Mouse (Mus musculus): ENCODE results near the gene Lama2. TPM values are rescaled to one million over a fixed set of nuclear protein-coding genes. Genes with fewer than 3 reads are reported as not detected.

The Lama2 gene
- polyA plus RNA-seq, 2 experiments: 14.6 to 20.5 TPM

DNA sequence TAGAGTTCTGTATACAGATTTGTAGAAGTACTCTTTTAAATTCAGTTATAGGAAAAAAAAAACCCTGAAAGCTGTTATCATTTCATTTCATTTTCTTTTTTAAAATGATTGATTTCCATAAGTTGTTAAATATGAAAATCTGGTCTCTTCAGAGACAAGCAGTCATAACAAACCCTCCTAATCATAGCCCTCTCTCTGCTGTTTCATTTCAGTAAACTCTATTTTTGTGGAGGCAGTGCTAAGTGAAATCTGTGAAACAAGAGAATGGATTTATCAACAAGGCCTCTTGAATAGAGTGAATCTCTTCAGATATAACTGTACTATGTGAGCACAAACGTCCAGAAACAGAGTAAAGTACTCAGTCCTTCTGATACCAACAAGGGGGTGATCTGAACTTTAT is 577.7 kb downstream of the Lama2 start:
- no peaks in the 10 kb centered on the region for H3K9me3 ChIP-seq (ENCODE audit: control insufficient read depth, low read length)
- DNase-seq (ENCODE audit: low spot score) (no peak), ATAC-seq (ENCODE audit: low FRiP score, low read depth) (no peak)
- H3K9ac ChIP-seq (ENCODE audit: low read depth, low read length, severe bottlenecking): no peak overlapping the region
- no peaks in the 10 kb centered on the region for H3K27me3 ChIP-seq (ENCODE audit: control insufficient read depth, insufficient read depth, low read length)
- H3K36me3 ChIP-seq (ENCODE audit: control insufficient read depth, insufficient read depth, low read length): no peaks in the 10 kb centered on the region
- H3K4me1 ChIP-seq (ENCODE audit: control insufficient read depth, insufficient read depth, low read length): no peaks in the 10 kb centered on the region
- no peak overlapping the region for H3K27ac ChIP-seq (replicated peaks; ENCODE audit: low read depth, low read length)
- 69% methylated on average over 1 of the region's 1 CpGs for WGBS
- no peak overlapping the region for H3K4me3 ChIP-seq (replicated peaks; ENCODE audit: low read length)
- no peak for TF ChIP-seq POLR2A (IDR thresholded peaks at IDR 0.05; ENCODE audit: borderline replicate concordance, extremely low read depth, insufficient read depth, insufficient read length)
- no peak overlapping the region for H3K4me2 ChIP-seq (replicated peaks; ENCODE audit: low read depth, low read length, severe bottlenecking)

DNA sequence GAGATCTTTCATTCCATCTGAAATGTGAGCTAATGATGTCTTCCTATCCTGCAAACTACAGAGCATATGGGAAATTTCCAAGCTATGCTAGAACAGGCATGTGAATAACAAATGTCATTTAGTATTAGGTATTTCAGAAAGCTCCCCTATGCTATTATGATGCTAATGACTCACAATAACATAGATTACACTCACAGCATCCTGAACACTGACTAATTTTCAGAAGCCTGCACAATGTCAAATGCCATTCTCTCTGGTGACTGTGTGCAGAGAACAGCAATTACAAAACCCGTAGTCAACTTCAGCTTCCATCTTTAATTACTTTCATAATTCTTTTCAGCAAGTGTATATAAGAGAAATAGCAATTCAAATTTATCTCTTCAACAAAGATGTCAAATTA is 596.9 kb downstream of the Lama2 start:
- Histone ChIP-seq H3K4me1 (ENCODE audit: control insufficient read depth, insufficient read depth, low read length) (no peaks in the 10 kb centered on the region), H3K27me3 (ENCODE audit: control insufficient read depth, insufficient read depth, low read length) (no peaks in the 10 kb centered on the region), H3K36me3 (ENCODE audit: control insufficient read depth, insufficient read depth, low read length) (no peaks in the 10 kb centered on the region), H3K4me3 (replicated peaks; ENCODE audit: low read length) (no peak overlapping the region), H3K9me3 (ENCODE audit: control insufficient read depth, low read length) (no peaks in the 10 kb centered on the region), H3K27ac (replicated peaks; ENCODE audit: low read depth, low read length) (no peak overlapping the region), H3K9ac (ENCODE audit: low read depth, low read length, severe bottlenecking) (no peak overlapping the region), H3K4me2 (replicated peaks; ENCODE audit: low read depth, low read length, severe bottlenecking) (no peak overlapping the region)
- DNase-seq (ENCODE audit: low spot score) (no peak), ATAC-seq (ENCODE audit: low FRiP score, low read depth) (no peak)
- 69% methylated on average over 1 of the region's 1 CpGs for WGBS
- no peak for TF ChIP-seq POLR2A (IDR thresholded peaks at IDR 0.05; ENCODE audit: borderline replicate concordance, extremely low read depth, insufficient read depth, insufficient read length)

DNA sequence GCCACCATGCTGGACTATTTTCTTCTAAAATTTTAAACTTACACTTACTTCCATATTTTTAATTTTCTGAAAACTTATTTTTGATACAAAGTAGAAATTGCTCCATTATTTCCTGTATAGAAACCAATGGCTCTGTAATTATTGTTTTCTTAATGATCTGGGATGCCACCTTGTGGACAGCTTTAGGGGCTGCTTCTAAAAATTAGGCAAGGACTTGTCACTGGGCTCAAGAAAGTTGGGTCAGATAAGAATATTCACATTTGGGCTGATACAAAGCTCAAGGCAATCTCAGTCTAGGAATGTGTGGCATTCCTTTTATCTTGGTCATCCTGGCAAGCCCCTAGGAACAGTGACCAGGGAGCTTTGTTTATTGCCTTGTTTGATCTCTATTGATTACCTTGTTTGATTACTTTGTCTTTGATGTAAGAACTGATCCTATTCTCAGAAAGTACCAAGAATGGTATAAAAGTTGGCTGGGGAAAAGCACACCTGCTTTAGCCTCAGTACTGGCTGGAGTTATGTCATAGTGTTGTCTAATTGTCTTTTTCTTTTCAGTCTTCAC is 606.7 kb downstream of the Lama2 start:
- Histone ChIP-seq H3K4me1 (ENCODE audit: control insufficient read depth, insufficient read depth, low read length) (no peaks in the 10 kb centered on the region), H3K4me2 (replicated peaks; ENCODE audit: low read depth, low read length, severe bottlenecking) (no peak overlapping the region), H3K4me3 (replicated peaks; ENCODE audit: low read length) (no peak overlapping the region), H3K9ac (ENCODE audit: low read depth, low read length, severe bottlenecking) (no peak overlapping the region), H3K36me3 (ENCODE audit: control insufficient read depth, insufficient read depth, low read length) (no peaks in the 10 kb centered on the region), H3K27me3 (ENCODE audit: control insufficient read depth, insufficient read depth, low read length) (no peaks in the 10 kb centered on the region), H3K27ac (replicated peaks; ENCODE audit: low read depth, low read length) (no peak overlapping the region), H3K9me3 (ENCODE audit: control insufficient read depth, low read length) (no peaks in the 10 kb centered on the region)
- no peak for TF ChIP-seq POLR2A (IDR thresholded peaks at IDR 0.05; ENCODE audit: borderline replicate concordance, extremely low read depth, insufficient read depth, insufficient read length)
- ATAC-seq (ENCODE audit: low FRiP score, low read depth) (no peak), DNase-seq (ENCODE audit: low spot score) (no peak)

DNA sequence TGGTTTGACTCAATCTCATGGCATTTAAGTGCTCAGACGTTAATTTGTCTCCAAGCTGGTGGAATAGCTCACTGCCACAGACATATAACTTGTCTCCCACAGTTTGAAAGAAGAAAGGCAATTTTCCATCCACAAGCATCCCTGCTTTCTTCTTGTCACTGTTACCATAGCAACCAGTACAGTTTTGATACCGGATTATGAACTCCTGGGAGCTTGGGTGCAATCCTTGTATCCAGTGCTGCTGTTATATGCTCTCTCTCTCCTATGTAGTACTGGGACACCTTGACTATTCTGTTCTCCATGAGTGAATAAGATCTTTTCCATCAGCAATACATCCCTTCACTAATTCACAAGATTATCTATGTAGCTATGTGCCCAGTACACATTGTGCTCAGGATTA is 612.2 kb downstream of the Lama2 start:
- ATAC-seq (ENCODE audit: low FRiP score, low read depth) (no peak), DNase-seq (ENCODE audit: low spot score) (no peak)
- Histone ChIP-seq H3K9ac (ENCODE audit: low read depth, low read length, severe bottlenecking) (no peak overlapping the region), H3K27ac (replicated peaks; ENCODE audit: low read depth, low read length) (no peak overlapping the region), H3K4me3 (replicated peaks; ENCODE audit: low read length) (no peak overlapping the region), H3K36me3 (ENCODE audit: control insufficient read depth, insufficient read depth, low read length) (no peaks in the 10 kb centered on the region), H3K9me3 (ENCODE audit: control insufficient read depth, low read length) (no peaks in the 10 kb centered on the region), H3K27me3 (ENCODE audit: control insufficient read depth, insufficient read depth, low read length) (no peaks in the 10 kb centered on the region), H3K4me2 (replicated peaks; ENCODE audit: low read depth, low read length, severe bottlenecking) (no peak overlapping the region), H3K4me1 (ENCODE audit: control insufficient read depth, insufficient read depth, low read length) (no peaks in the 10 kb centered on the region)
- no peak for TF ChIP-seq POLR2A (IDR thresholded peaks at IDR 0.05; ENCODE audit: borderline replicate concordance, extremely low read depth, insufficient read depth, insufficient read length)
- 90% methylated on average over 2 of the region's 2 CpGs for WGBS

DNA sequence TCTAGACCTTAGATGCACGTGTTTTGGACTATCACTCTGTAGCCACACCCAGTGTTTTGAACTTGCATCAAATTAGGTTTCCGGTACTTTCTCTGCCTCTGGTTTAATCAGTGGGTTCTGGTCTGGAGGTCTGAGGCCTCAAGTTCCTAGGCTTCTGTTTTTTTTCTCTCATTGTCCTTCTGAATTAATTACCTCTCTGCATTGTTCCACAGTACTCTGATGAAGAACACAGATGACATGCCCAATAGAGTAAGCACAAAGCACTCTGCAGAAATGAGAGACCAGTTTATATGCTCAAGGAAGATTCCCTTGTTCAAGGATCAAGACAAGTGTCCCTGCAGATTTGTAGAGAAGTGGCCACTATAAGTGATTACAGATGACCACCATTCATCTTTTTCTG is 613.8 kb downstream of the Lama2 start:
- ATAC-seq (ENCODE audit: low FRiP score, low read depth) (no peak), DNase-seq (ENCODE audit: low spot score) (no peak)
- WGBS: 58% methylated on average over 2 of the region's 2 CpGs
- no peak overlapping the region for H3K4me3 ChIP-seq (replicated peaks; ENCODE audit: low read length)
- H3K4me2 ChIP-seq (replicated peaks; ENCODE audit: low read depth, low read length, severe bottlenecking): no peak overlapping the region
- TF ChIP-seq POLR2A (IDR thresholded peaks at IDR 0.05; ENCODE audit: borderline replicate concordance, extremely low read depth, insufficient read depth, insufficient read length): no peak
- H3K27me3 ChIP-seq (ENCODE audit: control insufficient read depth, insufficient read depth, low read length): no peaks in the 10 kb centered on the region
- H3K9me3 ChIP-seq (ENCODE audit: control insufficient read depth, low read length): no peaks in the 10 kb centered on the region
- H3K27ac ChIP-seq (replicated peaks; ENCODE audit: low read depth, low read length): no peak overlapping the region
- H3K4me1 ChIP-seq (ENCODE audit: control insufficient read depth, insufficient read depth, low read length): no peaks in the 10 kb centered on the region
- no peak overlapping the region for H3K9ac ChIP-seq (ENCODE audit: low read depth, low read length, severe bottlenecking)
- no peaks in the 10 kb centered on the region for H3K36me3 ChIP-seq (ENCODE audit: control insufficient read depth, insufficient read depth, low read length)
